Mouse (Mus musculus) cortical plate, adult 2 months (tissue): ENCODE data around the gene Zbtb32.

Experiments
- CTCF ChIP-seq: fragments of 200-500 bp; IDR thresholded peaks from 2 replicates; pipeline ENCODE4 v1.5.1; 2011; ENCODE audit warnings: mild to moderate bottlenecking, control low read depth, low read length; ENCODE audit not compliant: insufficient read depth; ENCODE audit errors: extremely low read depth
- POLR2A ChIP-seq: fragments of 200-500 bp; IDR thresholded peaks from 2 replicates; pipeline ENCODE4 v1.6.1; 2011; ENCODE audit warnings: mild to moderate bottlenecking, low read length, control low read depth; ENCODE audit not compliant: insufficient read depth; ENCODE audit errors: extremely low read depth

DNA sequence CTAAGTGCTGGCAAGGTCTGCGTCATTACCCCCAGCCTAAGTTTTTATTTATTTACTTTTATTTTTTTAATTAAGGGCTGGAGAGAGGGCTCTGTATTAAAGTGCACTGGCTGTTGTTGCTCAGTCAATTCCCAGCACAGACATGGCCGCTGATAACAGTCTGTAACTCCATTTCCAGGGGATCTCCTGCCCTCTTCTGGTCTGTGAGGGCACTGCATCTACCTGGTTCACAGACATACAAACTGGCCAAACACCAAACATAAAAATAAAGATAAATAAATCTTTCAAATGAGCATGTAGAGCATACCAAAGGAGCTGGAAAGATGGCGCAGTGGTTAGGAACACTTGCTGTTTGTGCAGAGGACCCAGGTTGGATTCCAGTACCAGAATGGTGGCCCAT, 20.5 kb upstream of the Zbtb32 start:
- TF ChIP-seq POLR2A (no peak), CTCF (peak; percentile 38)
